Mouse (Mus musculus): ENCODE data around the gene Ryr1.

DNA sequence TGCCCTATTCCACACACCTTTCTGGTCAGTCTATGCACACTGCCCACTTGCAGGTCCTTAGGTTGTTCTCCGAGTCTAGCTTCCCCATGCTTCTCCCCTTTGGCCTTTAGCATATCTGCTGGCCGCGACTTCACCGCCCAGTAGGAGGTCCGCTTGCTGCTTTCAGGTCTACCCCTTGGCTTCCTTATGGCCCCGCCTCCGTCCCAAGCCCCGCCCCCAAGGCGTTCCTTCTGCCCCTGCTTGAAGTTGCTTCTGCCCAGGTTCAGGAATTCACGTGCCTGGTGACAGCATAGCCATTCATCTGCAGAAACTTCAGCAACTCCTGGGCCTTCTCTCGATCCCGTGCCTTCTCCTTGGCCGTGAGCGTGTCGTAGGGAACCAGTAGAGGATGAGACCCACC is 57.2 kb downstream of the Ryr1 start:
- TF ChIP-seq CTCF (IDR thresholded peaks at IDR 0.05): no peak
- no peak for TF ChIP-seq EP300 (IDR thresholded peaks at IDR 0.05)

Measured in lung, postnatal 0 days (tissue).